Mouse (Mus musculus) urinary bladder, postnatal 25 days (tissue): ENCODE results near the gene Nyap1.
A peak's percentile ranks its signal among the peaks of the same experiment; 100 is the strongest.

Source experiments
- DNase-seq: peaks from one replicate; pipeline ENCODE4 v3.0.0; 2022; ENCODE audit warnings: low spot score

Gene Nyap1

GRCm38 (mm10) chr5:137699080-137699479 is 42.3 kb downstream of the Nyap1 start:
- DNase-seq = no peak

GRCm38 (mm10) chr5:137695930-137696329 is 45.5 kb downstream of the Nyap1 start:
- no peak for DNase-seq

GRCm38 (mm10) chr5:137694796-137695195 is 46.6 kb downstream of the Nyap1 start:
- DNase-seq = no peak

- no peak for DNase-seq
Measured at GRCm38 (mm10) chr5:137691881-137692280, 49.5 kb downstream of the Nyap1 start.

GRCm38 (mm10) chr5:137690531-137690930 is 50.9 kb downstream of the Nyap1 start:
- no peak for DNase-seq

- no peak for DNase-seq
Measured at GRCm38 (mm10) chr5:137689974-137690373, 51.4 kb downstream of the Nyap1 start.

- no peak for DNase-seq
Measured at GRCm38 (mm10) chr5:137686127-137686790, 55.1 kb downstream of the Nyap1 start.

- DNase-seq = no peak
Measured at GRCm38 (mm10) chr5:137685653-137686052, 55.8 kb downstream of the Nyap1 start.

GRCm38 (mm10) chr5:137684294-137685123 is 56.9 kb downstream of the Nyap1 start, which contains the start of gene Agfg2:
Gene Agfg2, minus strand, starts transcription at chr5:137684726.
- peak; percentile 92 for DNase-seq

- DNase-seq = no peak
Measured at GRCm38 (mm10) chr5:137683388-137684293, 57.8 kb downstream of the Nyap1 start.

GRCm38 (mm10) chr5:137682526-137682925 is 58.9 kb downstream of the Nyap1 start:
- DNase-seq = no peak
